Mouse (Mus musculus) liver, adult 2 months (tissue): ENCODE measurements at regions not wholly inside any gene's neighbourhood (a gene's known extent, or its start where the extent isn't known, plus 50 kb on each side); places are given as distances from the start of the nearest gene placed in this dataset.

Experiments used
- CTCF ChIP-seq: fragments of 200-500 bp; IDR thresholded peaks from 2 replicates; pipeline ENCODE4 v1.5.1; 2011; ENCODE audit warnings: low read depth, low read length, control low read depth
- POLR2A ChIP-seq: fragments of 200-500 bp; IDR thresholded peaks from 2 replicates; pipeline ENCODE4 v1.6.1; 2011; ENCODE audit warnings: low read length, control low read depth; ENCODE audit not compliant: insufficient read depth; ENCODE audit errors: extremely low read depth

GRCm38 (mm10) chr9:68486646-68487045 is 166.9 kb upstream of the Rora start:
- TF ChIP-seq POLR2A (no peak), CTCF (no peak)
